Mouse (Mus musculus) left cerebral cortex, adult 18-20 months (tissue): ENCODE data around the gene Ube2d1. TPM values are rescaled to one million over a fixed set of nuclear protein-coding genes. Genes with fewer than 3 reads are reported as not detected.

Experiments used
- DNase-seq, 2 experiments: peaks; one replicate each; pipeline ENCODE4 v3.0.0; 2021 to 2022; ENCODE audit warnings: low spot score in 2 of 2, mixed read lengths in 1 of 2
- long read RNA-seq, 2 experiments: library from polyadenylated mRNA; stranded (forward); transcript quantifications; one replicate each; pipeline ENCODE4 v2.0.0; 2021
- total RNA-seq, 2 experiments: library from RNA; stranded (reverse); gene quantifications; 2 replicates each; pipeline ENCODE4 v1.2.3; 2021

The Ube2d1 gene
- 10 to 100 TPM; 44.0 to 49.7 TPM for total RNA-seq
- long read RNA-seq, experiment 1, transcript Ube2d1-201 (7 exons, 1,431 nt): major isoform, 40 of 43 reads
- long read RNA-seq, experiment 1, partial matches to known transcripts: 1 of 43 reads
- long read RNA-seq, experiment 1, other reads (novel, unspliced or antisense): 2 of 43 reads
- long read RNA-seq, experiment 2, transcript Ube2d1-201 (7 exons, 1,431 nt): major isoform, 22 of 22 reads
- long read RNA-seq, experiment 2, partial matches to known transcripts: 0 of 22 reads
- long read RNA-seq, experiment 2, other reads (novel, unspliced or antisense): 0 of 22 reads

- DNase-seq: peak; percentile 94 to 95
Measured at GRCm38 (mm10) chr10:71285126-71285580, at the start of gene Ube2d1. Gene Ube2d1, minus strand, starts transcription at chr10:71285262.

GRCm38 (mm10) chr10:71332859-71333258, 47.8 kb upstream of the Ube2d1 start:
- no peak for DNase-seq

GRCm38 (mm10) chr10:71332376-71332775, 47.3 kb upstream of the Ube2d1 start:
- no peak for DNase-seq

GRCm38 (mm10) chr10:71331908-71332307, 46.8 kb upstream of the Ube2d1 start:
- no peak for DNase-seq

- no peak for DNase-seq
Measured at GRCm38 (mm10) chr10:71330070-71330469, 45.0 kb upstream of the Ube2d1 start.

- no peak for DNase-seq
Measured at GRCm38 (mm10) chr10:71329295-71329694, 44.2 kb upstream of the Ube2d1 start.

GRCm38 (mm10) chr10:71328870-71329269, 43.8 kb upstream of the Ube2d1 start:
- DNase-seq: no peak

GRCm38 (mm10) chr10:71328382-71328781, 43.3 kb upstream of the Ube2d1 start:
- DNase-seq: no peak

- no peak for DNase-seq
Measured at GRCm38 (mm10) chr10:71327386-71327785, 42.3 kb upstream of the Ube2d1 start.

- peak; percentile 70 to 71 for DNase-seq
Measured at GRCm38 (mm10) chr10:71326789-71327188, 41.7 kb upstream of the Ube2d1 start.

GRCm38 (mm10) chr10:71326123-71326522, 41.1 kb upstream of the Ube2d1 start:
- no peak for DNase-seq

GRCm38 (mm10) chr10:71323669-71324068, 38.6 kb upstream of the Ube2d1 start:
- DNase-seq: no peak

- DNase-seq: no peak
Measured at GRCm38 (mm10) chr10:71316497-71316896, 31.4 kb upstream of the Ube2d1 start.

GRCm38 (mm10) chr10:71316056-71316455, 31.0 kb upstream of the Ube2d1 start:
- no peak for DNase-seq

- no peak for DNase-seq
Measured at GRCm38 (mm10) chr10:71314596-71314995, 29.5 kb upstream of the Ube2d1 start.

GRCm38 (mm10) chr10:71310288-71310687, 25.2 kb upstream of the Ube2d1 start:
- no peak for DNase-seq

- DNase-seq: no peak
Measured at GRCm38 (mm10) chr10:71308199-71308598, 23.1 kb upstream of the Ube2d1 start.

GRCm38 (mm10) chr10:71306759-71307158, 21.7 kb upstream of the Ube2d1 start:
- DNase-seq: no peak

GRCm38 (mm10) chr10:71306190-71306589, 21.1 kb upstream of the Ube2d1 start:
- DNase-seq: peak; percentile 56 to 59

GRCm38 (mm10) chr10:71302490-71302889, 17.4 kb upstream of the Ube2d1 start:
- peak in 1 of 2 experiments; percentile 30 for DNase-seq

GRCm38 (mm10) chr10:71300161-71300560, 15.1 kb upstream of the Ube2d1 start:
- DNase-seq: no peak

- DNase-seq: no peak
Measured at GRCm38 (mm10) chr10:71293245-71293644, 8.2 kb upstream of the Ube2d1 start.

GRCm38 (mm10) chr10:71292254-71292653, 7.2 kb upstream of the Ube2d1 start:
- DNase-seq: no peak
